ENCODE assay signal across 17 mouse cellular contexts in genomic region chr5:77262105-77262504, GRCm38 (mm10). TPM values are rescaled to one million over a fixed set of nuclear protein-coding genes. Genes with fewer than 3 reads are reported as not detected.
"Had no signal": no experiment of that assay in that cellular context is flagged by ENCODE, and none has a peak within 500 bp of the region (broad histone marks: within the 10 kb centered on the region; RNA-seq: fewer than 3 reads in every experiment).

No protein-coding gene starts in this region.

- H3K9ac ChIP-seq: limb, embryonic 13.5 days; liver, embryonic 14.5 days; neural tube, embryonic 15.5 days had no signal

- H3K4me3 ChIP-seq: limb, embryonic 13.5 days; midbrain, embryonic 10.5 days; myocyte; neural tube, embryonic 15.5 days had no signal

- H3K27ac ChIP-seq: kidney, postnatal 0 days; limb, embryonic 13.5 days; liver, embryonic 14.5 days; midbrain, embryonic 10.5 days; neural tube, embryonic 15.5 days had no signal

- H3K4me1 ChIP-seq: limb, embryonic 13.5 days had no signal

- H3K36me3 ChIP-seq: limb, embryonic 13.5 days; midbrain, embryonic 10.5 days; neural tube, embryonic 15.5 days had no signal

- DNase-seq: kidney, postnatal 36 days; layer of hippocampus, adult 9-11 months; layer of hippocampus, postnatal 36 days; left cerebral cortex, postnatal 4 days; lung, adult 18-20 months; right cerebral cortex, postnatal 4 days; spleen, adult 18-20 months; thymus, adult 18-20 months; thymus, postnatal 14 days had no signal

- H3K9me3 ChIP-seq: limb, embryonic 13.5 days; midbrain, embryonic 10.5 days; neural tube, embryonic 15.5 days had no signal

- H3K4me2 ChIP-seq: limb, embryonic 13.5 days; neural tube, embryonic 15.5 days had no signal

- H3K27me3 ChIP-seq: limb, embryonic 13.5 days; neural tube, embryonic 15.5 days had no signal

RNA-seq across cellular contexts. Expression of gene Spink2, which starts 50.8 kb away (rescaled TPM):
- total RNA-seq: layer of hippocampus, adult 18-20 months; layer of hippocampus, postnatal 36 days; left cerebral cortex, postnatal 4 days; liver, adult 2 months had no signal
- polyA plus RNA-seq: liver, adult 2 months; myocyte had no signal
